Mouse (Mus musculus): ENCODE measurements at regions not wholly inside any gene's neighbourhood (a gene's known extent, or its start where the extent isn't known, plus 50 kb on each side); places are given as distances from the start of the nearest gene placed in this dataset.

GRCm38 (mm10) chr1:77568081-77568480 lies 53.2 kb upstream of the Epha4 start:
- in situ Hi-C loops (cut with MboI, MseI), result no loop called here

- in situ Hi-C loops (cut with MboI, MseI), result no loop called here
Observed at GRCm38 (mm10) chr1:77567657-77568056, 52.8 kb upstream of the Epha4 start.
